Mouse (Mus musculus) liver, embryonic 13.5 days (tissue): ENCODE data around the gene Smad9. TPM values are rescaled to one million over a fixed set of nuclear protein-coding genes. Genes with fewer than 3 reads are reported as not detected.
A peak's percentile ranks its signal among the peaks of the same experiment; 100 is the strongest.

Source experiments
- ATAC-seq: fragments of 200-750 bp; cut with Nextera tagmentation; 2 replicates; pipeline ENCODE4 v1.8.0; 2017; ENCODE audit warnings: low read depth, mild to moderate bottlenecking, moderate number of reproducible peaks, moderate library complexity
- DNase-seq: peaks from one replicate; pipeline ENCODE4 v3.0.0; 2022
- H3K27ac ChIP-seq: fragments of 300-500 bp; sonication (generic); 2 replicates; pipeline ENCODE4 v1.5.1; 2015; ENCODE audit warnings: moderate library complexity, mild to moderate bottlenecking, inconsistent platforms
- H3K27me3 ChIP-seq: fragments of 300-500 bp; sonication (generic); 2 replicates; pipeline ENCODE4 v1.6.1; 2015; ENCODE audit warnings: mild to moderate bottlenecking, inconsistent platforms
- H3K36me3 ChIP-seq: fragments of 300-500 bp; sonication (generic); 2 replicates; pipeline ENCODE4 v1.6.1; 2015; ENCODE audit warnings: mild to moderate bottlenecking, inconsistent platforms
- H3K4me1 ChIP-seq: fragments of 300-500 bp; sonication (generic); replicated peaks from 2 replicates; pipeline ENCODE4 v1.6.1; 2015; ENCODE audit warnings: inconsistent platforms
- H3K4me2 ChIP-seq: fragments of 300-500 bp; sonication (generic); 2 replicates; pipeline ENCODE4 v1.6.1; 2015; ENCODE audit warnings: inconsistent platforms, mild to moderate bottlenecking, moderate library complexity
- H3K4me3 ChIP-seq: fragments of 300-500 bp; sonication (generic); replicated peaks from 2 replicates; pipeline ENCODE4 v1.5.1; 2015; ENCODE audit warnings: mild to moderate bottlenecking, inconsistent platforms
- H3K9ac ChIP-seq: fragments of 300-500 bp; sonication (generic); 2 replicates; pipeline ENCODE4 v1.6.1; 2015; ENCODE audit warnings: mild to moderate bottlenecking, inconsistent platforms
- H3K9me3 ChIP-seq: fragments of 300-500 bp; sonication (generic); replicated peaks from 2 replicates; pipeline ENCODE4 v1.6.1; 2016; ENCODE audit warnings: inconsistent platforms
- WGBS: fragments of 180-500 bp; shearing (Covaris S2); methylation state at CpG from one replicate; pipeline ENCODE4 v1.1.7; 2015; ENCODE audit not compliant: insufficient replicate concordance; 5-methylcytosine and 5-hydroxymethylcytosine counted together
- polyA plus RNA-seq: library from polyadenylated mRNA; unstranded; fragments of >200 nt; fragmentation: Nextera tagmentation; extraction: Ambion mirVana; gene quantifications from 2 replicates; pipeline ENCODE4 v1.2.1, GENCODE M21; 2015

Gene Smad9
- polyA plus RNA-seq, 1 experiment from 2014 or later: 0.09 TPM

- Histone ChIP-seq H3K4me3 (no peak overlapping the region), H3K4me1 (peaks cover 43% of the 10 kb centered on the region), H3K27ac (no peak overlapping the region), H3K9me3 (no peaks in the 10 kb centered on the region), H3K4me2 (peak overlapping the region; percentile 98; the same call in 1 of the 2 replicates), H3K27me3 (no peaks in the 10 kb centered on the region), H3K36me3 (peaks cover 62% of the 10 kb centered on the region), H3K9ac (peak overlapping the region; percentile 46; the same call in 1 of the 2 replicates)
- ATAC-seq (no peak), DNase-seq (no peak)
- 64% methylated on average over 4 of the region's 4 CpGs for WGBS
Measured at GRCm38 (mm10) chr3:54732371-54732770, 23.0 kb upstream of the Smad9 start.

GRCm38 (mm10) chr3:54734411-54735246 lies 20.8 kb upstream of the Smad9 start:
- ATAC-seq: peak; percentile 92
- Histone ChIP-seq H3K4me3 (peak overlapping the region; percentile 91), H3K27ac (peak overlapping the region; percentile 99), H3K9me3 (no peaks in the 10 kb centered on the region), H3K27me3 (no peaks in the 10 kb centered on the region), H3K4me2 (peak overlapping the region; percentile 98), H3K4me1 (peaks cover 43% of the 10 kb centered on the region), H3K9ac (peak overlapping the region; percentile 95), H3K36me3 (peaks cover 61% of the 10 kb centered on the region)
- WGBS: under 1% methylated on average over 77 of the region's 84 CpGs
- peak; percentile 87 for DNase-seq

- Histone ChIP-seq H3K4me2 (peak within 1 kb of the TSS; percentile 98), H3K4me1 (peaks cover 43% of the 10 kb centered on the region), H3K9ac (peak within 1 kb of the TSS; percentile 95), H3K4me3 (peak within 1 kb of the TSS; percentile 91), H3K36me3 (peaks cover 58% of the 10 kb centered on the region), H3K27ac (peak within 1 kb of the TSS; percentile 99), H3K9me3 (no peaks in the 10 kb centered on the region), H3K27me3 (no peaks in the 10 kb centered on the region)
- ATAC-seq (peak; percentile 86), DNase-seq (peak; percentile 83)
- under 1% methylated on average over 55 of the region's 65 CpGs for WGBS
Measured at GRCm38 (mm10) chr3:54735247-54736046, 19.9 kb upstream of the Smad9 start, which contains the start of the genes Exosc8 and Alg5. TSS of gene Exosc8 (minus strand) at chr3:54735393. TSS of gene Alg5 (plus strand) at chr3:54735539.

GRCm38 (mm10) chr3:54736101-54736927 lies 19.1 kb upstream of the Smad9 start:
- no peak for DNase-seq
- H3K4me2 ChIP-seq: peak overlapping the region; percentile 98
- ATAC-seq: no peak

GRCm38 (mm10) chr3:54737317-54737716 lies 18.1 kb upstream of the Smad9 start:
- Histone ChIP-seq H3K4me2 (no peak overlapping the region), H3K27me3 (no peaks in the 10 kb centered on the region), H3K4me3 (no peak overlapping the region), H3K9me3 (no peaks in the 10 kb centered on the region), H3K27ac (no peak overlapping the region), H3K4me1 (peaks cover 35% of the 10 kb centered on the region), H3K9ac (no peak overlapping the region), H3K36me3 (peaks cover 58% of the 10 kb centered on the region)
- ATAC-seq (no peak), DNase-seq (no peak)
- 85% methylated on average over 8 of the region's 8 CpGs for WGBS

More at GRCm38 (mm10) chr3:54736101-54736927, 19.1 kb upstream of the Smad9 start:
- Histone ChIP-seq H3K9ac (peak overlapping the region; percentile 95), H3K27ac (peak overlapping the region; percentile 99), H3K9me3 (no peaks in the 10 kb centered on the region), H3K4me3 (peak overlapping the region; percentile 91), H3K27me3 (no peaks in the 10 kb centered on the region), H3K36me3 (peaks cover 57% of the 10 kb centered on the region), H3K4me1 (peaks cover 43% of the 10 kb centered on the region)
- 44% methylated on average over 18 of the region's 18 CpGs for WGBS

GRCm38 (mm10) chr3:54741965-54742364 lies 13.4 kb upstream of the Smad9 start:
- Histone ChIP-seq H3K4me3 (no peak overlapping the region), H3K27ac (no peak overlapping the region), H3K36me3 (peaks cover 92% of the 10 kb centered on the region), H3K9me3 (no peaks in the 10 kb centered on the region), H3K4me2 (no peak overlapping the region), H3K4me1 (peaks cover 4% of the 10 kb centered on the region; the same call in 1 of the 2 replicates), H3K27me3 (no peaks in the 10 kb centered on the region), H3K9ac (no peak overlapping the region)
- ATAC-seq (no peak), DNase-seq (no peak)
- WGBS: 90% methylated on average over 11 of the region's 11 CpGs

- no peak for DNase-seq
- 64% methylated on average over 5 of the region's 5 CpGs for WGBS
- Histone ChIP-seq H3K27me3 (no peaks in the 10 kb centered on the region), H3K4me3 (no peak overlapping the region), H3K36me3 (peaks cover 96% of the 10 kb centered on the region), H3K9me3 (no peaks in the 10 kb centered on the region), H3K27ac (no peak overlapping the region), H3K4me2 (no peak overlapping the region), H3K4me1 (no peaks in the 10 kb centered on the region), H3K9ac (no peak overlapping the region)
- ATAC-seq: no peak
Measured at GRCm38 (mm10) chr3:54745799-54746198, 9.6 kb upstream of the Smad9 start.

- Histone ChIP-seq H3K4me1 (peaks cover 3% of the 10 kb centered on the region; the same call in 1 of the 2 replicates), H3K27me3 (peaks cover 41% of the 10 kb centered on the region), H3K9me3 (no peaks in the 10 kb centered on the region), H3K36me3 (peaks cover 29% of the 10 kb centered on the region), H3K4me3 (no peak overlapping the region), H3K4me2 (no peak overlapping the region), H3K27ac (no peak overlapping the region), H3K9ac (no peak overlapping the region)
- 60% methylated on average over 4 of the region's 4 CpGs for WGBS
- ATAC-seq (no peak), DNase-seq (no peak)
Measured at GRCm38 (mm10) chr3:54753411-54753810, 2.0 kb upstream of the Smad9 start.

- Histone ChIP-seq H3K27ac (no peak overlapping the region), H3K36me3 (peaks cover 5% of the 10 kb centered on the region; the same call in 1 of the 2 replicates), H3K9ac (peak overlapping the region; percentile 33; the same call in 1 of the 2 replicates), H3K9me3 (no peaks in the 10 kb centered on the region), H3K4me3 (peak overlapping the region; percentile 56), H3K4me1 (peaks cover 6% of the 10 kb centered on the region; the same call in 1 of the 2 replicates), H3K4me2 (peak overlapping the region; percentile 72), H3K27me3 (peaks cover 41% of the 10 kb centered on the region)
- DNase-seq: no peak
- 5% methylated on average over 11 of the region's 11 CpGs for WGBS
- no peak for ATAC-seq
Measured at GRCm38 (mm10) chr3:54756058-54756457, 676 bp downstream of the Smad9 start.

- Histone ChIP-seq H3K9me3 (no peaks in the 10 kb centered on the region), H3K4me2 (no peak overlapping the region), H3K4me1 (peaks cover 10% of the 10 kb centered on the region), H3K9ac (no peak overlapping the region), H3K27ac (no peak overlapping the region), H3K27me3 (peaks cover 41% of the 10 kb centered on the region), H3K36me3 (no peaks in the 10 kb centered on the region), H3K4me3 (no peak overlapping the region)
- 73% methylated on average over 8 of the region's 8 CpGs for WGBS
- DNase-seq (no peak), ATAC-seq (no peak)
Measured at GRCm38 (mm10) chr3:54757446-54757845, 2.1 kb downstream of the Smad9 start.
